Mouse (Mus musculus) testis, adult 2 months (tissue): ENCODE measurements around the gene Olfr675.

Source experiments
- CTCF ChIP-seq: fragments of 200-500 bp; IDR thresholded peaks from 2 replicates; pipeline ENCODE4 v1.5.1; 2012; ENCODE audit warnings: low read depth, mild to moderate bottlenecking, inconsistent platforms, low read length, moderate library complexity; ENCODE audit not compliant: control insufficient read depth, insufficient read depth, insufficient replicate concordance
- POLR2A ChIP-seq: fragments of 200-500 bp; IDR thresholded peaks from 2 replicates; pipeline ENCODE4 v1.6.1; 2012; ENCODE audit warnings: low read depth, mild to moderate bottlenecking, inconsistent platforms, low read length, moderate library complexity; ENCODE audit not compliant: control insufficient read depth

- TF ChIP-seq POLR2A (no peak), CTCF (no peak)
These were observed 49.2 kb downstream of the Olfr675 start, which contains the start of gene Olfr671 for GRCm38 (mm10) chr7:104979026-104979425.
